Mouse (Mus musculus) olfactory bulb, adult 2 months (tissue): ENCODE data around the gene Psmd7.

Experiments
- CTCF ChIP-seq: fragments of 200-500 bp; IDR thresholded peaks from 2 replicates; pipeline ENCODE4 v1.5.1; 2012; ENCODE audit warnings: low read depth, mild to moderate bottlenecking, low read length, moderate library complexity; ENCODE audit not compliant: insufficient read depth
- POLR2A ChIP-seq: fragments of 200-500 bp; IDR thresholded peaks from 2 replicates; pipeline ENCODE4 v1.6.1; 2012; ENCODE audit warnings: mild to moderate bottlenecking, low read depth, low read length, moderate library complexity; ENCODE audit not compliant: insufficient read depth

DNA sequence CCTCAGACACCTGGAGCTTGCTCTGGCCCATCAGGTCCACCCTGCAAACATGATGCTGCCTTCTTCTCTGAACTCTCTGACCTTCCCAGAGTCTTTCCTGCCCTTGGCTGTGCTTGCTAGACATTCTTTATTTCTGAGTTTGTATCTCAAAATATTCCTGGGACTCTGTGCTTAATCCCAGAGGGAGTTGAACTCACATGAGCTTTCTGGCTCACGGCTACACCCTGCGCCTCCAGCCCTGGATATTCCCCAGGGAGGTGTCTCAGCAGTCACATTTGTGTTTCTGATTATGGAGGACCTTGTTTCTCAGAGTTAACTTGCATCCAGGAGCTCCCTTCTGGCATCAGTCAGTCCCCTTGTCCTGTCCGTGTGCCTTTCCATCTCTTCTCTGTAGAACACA lies 46.1 kb downstream of the Psmd7 start:
- TF ChIP-seq POLR2A (no peak), CTCF (no peak)
